Mouse (Mus musculus) right cerebral cortex, postnatal 25 days (tissue): ENCODE data around the gene Gm28044.
"Not testable (repeated sequence)": the region's sequence is repeated elsewhere in the genome, so short reads cannot be mapped to it uniquely, and the experiment has no call there.

Experiments
- DNase-seq: peaks from one replicate; pipeline ENCODE4 v3.0.0; 2022

Gm28044 gene

DNA sequence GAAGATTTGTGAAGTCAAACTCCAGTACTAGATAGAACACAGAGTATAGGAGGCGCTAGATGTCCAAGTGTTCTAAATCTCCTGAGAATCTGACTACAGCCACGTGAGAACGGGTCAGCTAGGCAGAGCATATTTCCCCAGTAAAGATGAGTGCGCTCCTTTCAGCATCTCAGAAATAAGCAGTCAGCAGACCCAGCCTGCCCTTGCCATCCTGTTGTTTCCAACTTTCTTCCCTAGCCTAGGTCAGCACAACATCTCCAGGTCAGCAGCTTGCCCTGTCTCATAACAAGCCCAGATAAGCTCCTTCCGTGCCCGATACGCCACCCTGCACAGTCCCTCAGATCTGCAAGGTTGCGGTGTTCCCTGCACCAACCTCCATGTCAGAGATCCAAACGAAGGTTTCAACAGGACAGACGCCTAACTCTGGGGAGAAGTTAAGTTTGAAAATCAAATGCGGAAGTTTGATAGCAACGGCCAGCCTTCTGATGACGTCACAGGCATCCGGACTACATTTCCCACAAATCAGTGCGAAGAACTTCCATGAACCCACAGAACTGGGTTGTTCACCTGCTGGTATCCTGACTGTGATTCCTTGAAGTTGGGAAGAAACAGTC lies at the start of gene Gm28044, which contains the start of gene Zfp953:
TSS of gene Gm28044 (minus strand) at position 406 of the 614 bp plus-strand sequence.
TSS of gene Zfp953 (minus strand) at position 475 of the 614 bp plus-strand sequence.
- DNase-seq: peak; percentile 86

DNA sequence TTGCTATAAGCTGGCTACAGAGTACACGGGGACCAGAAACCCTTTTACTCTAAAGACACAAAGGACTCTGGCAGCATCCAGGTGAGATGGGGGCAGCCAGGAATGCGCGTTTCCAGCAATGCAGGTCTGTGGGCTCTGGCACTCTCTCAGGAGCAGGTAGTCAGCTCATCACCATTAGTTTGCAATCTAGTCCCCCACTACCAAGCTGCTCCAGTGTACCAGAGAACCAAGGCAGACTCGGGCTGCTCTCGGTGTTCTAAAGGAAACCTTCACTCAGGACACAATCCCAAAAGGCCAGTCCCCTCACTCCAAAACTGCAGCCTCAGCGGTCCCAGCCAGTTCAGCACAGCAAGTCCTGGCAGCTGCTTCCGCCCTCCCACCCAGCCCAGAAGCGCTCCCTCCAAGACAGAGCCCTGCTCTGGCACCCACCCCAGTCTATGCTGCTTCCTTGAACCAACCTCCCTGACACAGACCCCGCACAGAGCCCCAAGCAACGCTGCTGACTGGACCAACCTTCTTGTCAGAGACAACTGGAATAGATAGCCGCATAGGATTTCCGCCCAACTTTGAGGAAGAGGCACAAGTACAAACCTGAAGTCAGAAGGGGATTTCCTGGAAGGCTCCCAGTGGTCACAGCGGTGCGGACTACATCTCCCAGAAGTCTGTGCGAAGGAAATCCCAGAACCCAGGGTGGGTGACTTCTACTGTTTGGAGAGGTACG lies 39.0 kb upstream of the Gm28044 start, which contains the start of gene Zfp429:
TSS of gene Zfp429 (minus strand) at position 637 of the 721 bp plus-strand sequence.
- DNase-seq: peak; percentile 74

DNA sequence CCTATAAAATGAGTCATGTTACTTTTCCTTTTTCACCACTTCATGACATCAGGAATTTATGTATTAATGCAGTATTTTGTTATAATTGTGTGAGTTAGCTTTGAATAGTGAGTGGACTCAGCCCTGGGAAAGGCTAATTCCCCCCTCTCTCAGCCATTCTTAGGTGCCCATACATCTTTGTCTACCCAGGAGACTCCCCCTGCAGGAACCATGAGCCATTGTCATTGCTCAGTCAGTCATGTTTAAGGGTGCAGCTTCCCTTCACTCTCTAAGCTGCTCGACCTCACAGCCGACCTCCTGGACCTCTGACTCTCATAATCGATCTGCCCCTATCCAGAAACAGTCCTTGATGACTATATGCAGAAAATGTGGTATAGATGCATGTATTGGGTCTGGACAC lies 15.9 kb upstream of the Gm28044 start:
- not testable (repeated sequence) for DNase-seq

DNA sequence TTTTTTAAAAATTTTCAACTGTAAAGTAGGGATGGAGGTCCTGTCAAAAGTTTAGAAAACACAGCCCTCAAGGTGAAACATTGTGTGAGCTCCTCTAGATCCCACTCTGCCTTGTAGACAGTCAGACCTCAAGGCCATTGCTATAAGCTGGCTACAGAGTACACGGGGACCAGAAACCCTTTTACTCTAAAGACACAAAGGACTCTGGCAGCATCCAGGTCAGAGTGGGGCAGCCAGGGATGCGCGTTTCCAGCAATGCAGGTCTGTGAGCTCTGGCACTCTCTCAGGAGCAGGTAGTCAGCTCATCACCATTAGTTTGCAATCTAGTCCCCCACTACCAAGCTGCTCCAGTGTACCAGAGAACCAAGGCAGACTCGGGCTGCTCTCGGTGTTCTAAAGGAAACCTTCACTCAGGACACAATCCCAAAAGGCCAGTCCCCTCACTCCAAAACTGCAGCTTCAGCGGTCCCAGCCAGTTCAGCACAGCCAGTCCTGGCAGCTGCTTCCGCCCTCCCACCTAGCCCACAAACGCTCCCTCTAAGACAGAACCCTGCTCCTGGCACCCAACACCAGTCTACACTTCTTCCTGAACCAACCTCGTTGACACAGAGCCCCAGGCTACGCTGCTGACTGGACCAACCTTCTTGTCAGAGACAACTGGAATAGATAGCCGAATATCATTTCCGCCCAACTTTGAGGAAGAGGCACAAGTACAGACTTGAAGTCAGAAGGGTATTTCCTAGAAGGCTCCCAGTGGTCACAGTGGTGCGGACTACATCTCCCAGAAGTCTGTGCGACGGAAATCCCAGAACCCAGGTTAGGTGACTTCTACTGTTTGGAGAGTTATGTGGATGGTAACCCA lies 14.9 kb upstream of the Gm28044 start, which contains the start of the genes Gm28041 and Zfp456:
TSS of gene Gm28041 (minus strand) at position 684 of the 862 bp plus-strand sequence.
TSS of gene Zfp456 (minus strand) at position 761 of the 862 bp plus-strand sequence.
- peak; percentile 43 for DNase-seq

DNA sequence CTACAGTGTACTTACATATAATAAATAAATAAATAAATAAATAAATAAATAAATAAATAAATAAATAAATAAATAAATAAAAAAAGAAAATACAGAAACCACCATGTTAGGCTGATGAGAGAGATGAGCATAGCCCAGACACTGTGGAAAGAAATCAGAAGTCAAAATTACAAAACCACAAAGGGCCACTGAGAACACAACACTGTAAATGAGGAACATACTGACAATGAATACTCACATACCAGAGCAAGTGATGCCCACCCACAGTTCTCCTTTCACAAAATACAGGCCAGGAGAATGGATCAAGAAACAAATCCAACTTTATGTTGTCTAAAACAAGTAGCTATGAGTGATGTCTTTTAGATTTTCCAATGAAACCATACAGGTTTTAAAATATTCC lies 8.5 kb downstream of the Gm28044 start:
- DNase-seq: no peak

DNA sequence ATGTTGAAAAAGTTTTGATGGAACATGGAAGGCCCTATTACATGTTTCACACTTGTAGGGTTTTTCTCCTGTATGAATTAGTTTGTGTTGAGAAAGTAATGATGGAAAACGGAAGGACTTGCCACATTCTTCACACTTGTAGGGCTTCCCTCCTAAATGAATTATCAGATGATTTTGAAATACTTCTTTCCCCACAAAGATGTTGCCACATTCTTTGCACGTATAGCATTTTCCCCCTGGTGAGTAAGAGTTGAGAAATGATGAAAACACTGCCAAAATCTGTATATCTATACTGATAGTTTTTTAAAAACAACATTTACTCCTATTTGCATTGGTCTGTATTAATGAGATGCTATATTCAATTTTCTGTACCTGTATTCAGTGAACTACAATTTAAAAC lies 16.9 kb downstream of the Gm28044 start:
- no peak for DNase-seq

DNA sequence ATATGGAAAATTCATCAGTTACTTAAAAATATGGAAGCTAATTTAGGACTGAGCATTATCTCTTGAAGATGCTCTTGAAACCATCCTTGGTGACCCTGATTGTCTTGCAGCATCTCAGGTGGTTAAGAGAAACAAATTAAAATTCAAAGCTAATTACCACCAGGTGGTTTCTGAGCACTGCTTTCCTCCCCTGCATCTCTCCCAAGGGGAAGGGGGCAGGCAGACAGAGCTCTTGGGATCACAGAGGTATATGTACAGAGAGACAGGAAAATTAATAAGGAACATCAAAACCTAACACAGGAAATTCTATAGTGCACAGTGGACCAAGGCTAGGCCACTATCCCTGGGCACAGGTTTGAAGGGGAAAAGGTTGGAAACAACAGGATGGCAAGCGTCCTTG lies 27.5 kb downstream of the Gm28044 start:
- DNase-seq: no peak

DNA sequence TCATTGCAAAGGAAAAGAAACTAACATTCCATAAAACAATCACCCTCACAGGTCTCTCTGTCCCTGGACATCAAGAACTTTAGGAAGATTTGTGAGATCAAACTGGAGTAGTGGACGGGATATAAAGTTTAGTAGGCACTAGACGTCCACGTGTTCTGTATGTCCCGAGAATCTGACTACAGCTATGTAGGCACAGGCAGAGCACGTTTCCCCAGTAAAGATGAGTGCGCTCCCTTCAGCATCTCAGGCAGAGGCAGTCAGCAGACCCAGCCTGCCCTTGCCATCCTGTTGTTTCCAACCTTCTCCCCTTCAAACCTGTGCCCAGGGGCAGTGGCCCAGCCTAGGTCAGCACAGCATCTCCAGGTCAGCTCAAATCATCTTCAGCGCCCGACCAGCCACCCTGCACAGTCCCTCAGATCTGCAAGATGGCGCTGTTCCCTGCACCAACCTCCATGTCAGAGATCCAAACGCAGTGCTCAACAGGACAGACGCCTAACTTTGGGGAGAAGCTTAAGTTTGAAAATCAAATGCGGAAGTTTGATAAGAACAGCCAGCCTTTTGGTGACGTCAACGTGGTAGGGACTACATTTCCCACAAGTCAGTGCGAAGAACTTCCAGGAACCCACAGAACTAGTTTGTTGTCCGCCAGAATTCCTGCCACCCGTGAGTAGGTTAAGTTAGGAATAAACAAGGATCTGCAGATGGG lies 28.2 kb downstream of the Gm28044 start, which contains the start of gene Zfp595:
TSS of gene Zfp595 (minus strand) at position 552 of the 706 bp plus-strand sequence.
- peak; percentile 77 for DNase-seq

DNA sequence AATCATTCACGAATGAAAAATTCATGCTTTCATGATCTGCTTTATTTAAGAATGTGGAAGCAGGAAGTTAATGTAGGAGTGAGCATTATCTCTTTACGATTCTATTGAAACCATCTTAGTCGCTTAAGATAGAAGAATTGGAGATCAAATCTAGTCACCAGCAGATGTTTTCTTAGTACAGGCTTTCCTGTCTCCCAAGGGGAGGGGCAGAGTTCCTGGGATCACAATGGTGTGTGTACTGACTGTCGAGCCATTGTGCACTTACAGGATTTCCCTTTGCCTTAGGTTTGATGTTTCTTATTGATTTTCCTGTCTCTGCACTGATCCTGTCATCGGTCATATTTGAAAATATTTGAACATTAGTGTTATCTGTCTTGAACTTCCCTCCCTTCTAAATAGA lies 53.6 kb downstream of the Gm28044 start:
- DNase-seq: no peak

DNA sequence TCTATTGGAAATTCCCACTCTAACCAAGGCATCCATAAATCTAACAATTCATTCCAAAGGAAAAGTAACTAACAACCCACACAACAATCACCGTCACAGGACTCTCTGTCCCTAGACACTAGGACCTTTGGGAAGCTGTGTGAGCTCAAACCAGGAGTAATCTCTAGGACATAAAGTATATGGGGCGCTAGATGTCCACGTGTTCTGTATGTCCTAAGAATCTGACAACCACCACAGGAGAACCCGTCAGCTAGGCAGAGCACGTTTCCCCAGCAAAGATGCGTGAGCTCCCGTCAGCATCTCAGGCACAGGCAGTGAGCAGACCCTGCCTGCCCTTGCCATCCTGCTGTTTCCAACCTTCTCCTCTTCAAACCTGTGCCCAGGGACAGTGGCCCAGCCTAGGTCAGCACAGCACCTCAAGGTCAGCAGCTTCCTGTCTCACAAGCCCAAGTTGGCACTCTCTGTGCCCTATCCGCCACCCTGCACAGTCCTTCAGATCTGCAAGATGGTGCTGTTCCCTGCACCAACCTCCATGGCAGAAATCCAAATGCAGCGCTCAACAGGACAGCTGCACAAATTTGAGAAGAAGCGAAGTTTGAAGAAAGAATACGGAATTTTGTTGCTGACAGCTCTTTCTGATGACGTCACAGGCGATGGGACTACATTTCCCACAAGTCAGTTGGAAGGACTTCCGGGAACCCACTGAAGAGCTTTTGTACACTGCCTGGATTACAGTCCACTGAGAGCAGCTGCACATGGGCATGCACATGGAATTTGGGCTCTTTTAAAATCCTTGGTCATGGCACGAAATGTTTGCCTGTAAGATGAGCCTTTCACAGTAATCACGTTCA lies 54.3 kb downstream of the Gm28044 start, which contains the start of gene Zfp457:
TSS of gene Zfp457 (minus strand) at position 664 of the 851 bp plus-strand sequence.
- peak; percentile 88 for DNase-seq

DNA sequence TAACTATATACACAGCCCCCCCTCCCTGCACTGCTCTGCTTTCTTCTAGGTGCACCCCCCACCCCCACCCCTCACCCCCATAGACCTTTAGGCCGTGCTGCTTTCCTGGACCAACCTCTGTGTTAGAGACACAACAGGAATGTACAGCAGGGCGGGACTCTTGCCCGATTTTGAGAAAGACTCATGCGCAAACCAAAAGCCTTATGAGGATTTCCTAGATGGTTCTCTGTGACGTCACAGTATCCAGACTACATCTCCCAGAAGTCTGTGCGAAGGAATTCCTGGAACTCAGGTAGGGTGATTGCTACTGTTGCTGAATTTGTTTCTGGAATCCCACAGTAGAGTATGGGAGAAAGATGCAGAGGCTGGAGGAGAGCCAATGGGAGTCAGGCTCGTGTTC lies 82.0 kb downstream of the Gm28044 start, which contains the start of gene Zfp458:
TSS of gene Zfp458 (minus strand) at position 153 of the 400 bp plus-strand sequence.
- peak; percentile 9 for DNase-seq

DNA sequence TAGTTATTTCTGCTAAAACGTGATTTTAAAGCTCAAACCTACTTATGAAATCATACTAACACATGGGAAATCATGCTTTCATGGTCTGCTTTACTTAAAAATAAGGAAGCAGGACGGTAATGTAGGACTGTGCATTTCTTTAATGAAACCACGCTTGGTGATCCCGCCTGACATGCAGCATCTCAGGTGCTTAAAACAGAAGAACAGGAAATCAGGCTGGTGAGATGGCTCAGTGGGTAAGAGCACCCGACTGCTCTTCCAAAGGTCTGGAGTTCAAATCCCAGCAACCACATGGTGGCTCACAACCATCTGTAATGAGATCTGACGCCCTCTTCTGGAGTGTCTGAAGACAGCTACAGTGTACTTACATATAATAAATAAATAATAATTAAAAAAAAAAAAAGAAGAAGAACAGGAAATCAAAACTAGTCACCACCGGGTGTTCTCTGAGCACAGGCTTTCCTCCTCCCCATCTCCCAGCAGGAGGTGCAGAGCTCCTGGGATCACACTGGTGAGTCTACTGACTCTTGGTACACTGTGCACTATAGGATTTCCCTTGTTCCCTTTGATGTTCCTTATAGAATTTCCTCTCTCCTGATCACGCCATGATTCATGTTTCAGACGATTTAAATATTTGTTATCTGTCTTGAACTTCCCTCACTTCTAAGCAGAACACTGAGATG lies 90.8 kb downstream of the Gm28044 start:
- DNase-seq: not testable (repeated sequence)

DNA sequence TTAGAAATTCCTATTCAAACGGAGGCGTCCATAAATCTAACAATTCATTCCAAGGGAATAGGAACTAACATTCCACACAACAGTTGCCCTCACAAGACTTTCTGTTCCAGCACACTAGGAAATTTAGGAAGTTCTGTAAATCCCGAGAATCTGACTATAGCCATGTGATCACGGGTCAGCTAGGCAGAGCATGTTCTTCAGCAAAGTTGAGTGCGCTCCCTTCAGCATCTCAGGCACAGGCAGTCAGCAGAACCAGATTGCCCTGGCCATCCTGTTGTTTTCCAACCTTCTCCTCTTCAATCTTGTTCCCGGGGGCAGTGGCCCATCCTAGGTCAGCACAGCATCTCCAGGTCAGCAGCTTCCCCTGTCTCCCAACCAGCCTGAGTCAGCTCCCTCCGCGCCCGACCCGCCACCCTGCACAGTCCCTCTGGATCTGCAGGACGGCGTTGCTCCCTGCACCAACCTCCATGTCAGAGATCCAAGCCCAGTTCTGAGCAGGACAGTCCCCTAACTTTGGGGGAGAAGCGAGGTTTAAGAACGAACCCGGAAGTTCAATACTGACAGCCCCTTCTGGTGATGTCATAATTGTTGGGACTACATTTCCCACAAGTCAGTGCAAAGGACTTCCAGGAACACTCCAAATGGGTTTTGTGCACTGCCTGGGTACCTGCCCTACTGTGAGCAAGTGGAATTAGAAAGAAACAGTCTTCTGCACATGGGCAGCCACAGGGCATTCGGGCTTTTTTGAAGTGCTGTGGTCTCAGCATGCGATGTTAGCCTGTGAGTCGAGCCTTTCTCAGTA lies 91.6 kb downstream of the Gm28044 start:
- peak; percentile 75 for DNase-seq
